Mouse (Mus musculus): ENCODE measurements at regions not wholly inside any gene's neighbourhood (a gene's known extent, or its start where the extent isn't known, plus 50 kb on each side); places are given as distances from the start of the nearest gene placed in this dataset.

DNA sequence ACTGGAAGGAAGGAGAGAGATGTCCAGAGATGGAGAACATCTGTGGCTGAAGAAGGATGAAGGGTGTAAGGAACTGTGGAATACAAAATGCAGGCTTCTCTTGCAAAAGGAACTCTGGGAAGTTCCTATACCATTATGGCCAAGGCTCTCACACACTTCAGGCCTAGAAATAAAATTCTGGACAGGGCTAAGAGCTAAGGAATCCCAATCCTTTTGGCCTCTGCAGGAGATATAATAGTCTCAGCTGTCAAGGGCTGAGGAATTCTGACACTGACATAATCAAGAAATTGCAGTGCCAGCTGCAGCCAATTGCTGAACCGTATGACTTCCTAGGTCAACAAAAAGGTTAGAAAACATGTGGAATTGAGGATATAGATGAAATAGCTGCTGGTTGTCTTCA, 886.2 kb upstream of the Adgrl2 start:
- Histone ChIP-seq H3K27me3 (replicated peaks) (no peaks in the 10 kb centered on the region), H3K36me3 (replicated peaks; ENCODE audit: low read length) (no peaks in the 10 kb centered on the region), H3K4me1 (no peaks in the 10 kb centered on the region), H3K4me3 (replicated peaks) (no peak overlapping the region), H3K9me3 (peaks cover 11% of the 10 kb centered on the region)
- no peak for TF ChIP-seq FLI1 (IDR thresholded peaks at IDR 0.05; ENCODE audit: low read length)
- no peak for TF ChIP-seq GATA1 (IDR thresholded peaks at IDR 0.05; ENCODE audit: borderline replicate concordance, low read length)

DNA sequence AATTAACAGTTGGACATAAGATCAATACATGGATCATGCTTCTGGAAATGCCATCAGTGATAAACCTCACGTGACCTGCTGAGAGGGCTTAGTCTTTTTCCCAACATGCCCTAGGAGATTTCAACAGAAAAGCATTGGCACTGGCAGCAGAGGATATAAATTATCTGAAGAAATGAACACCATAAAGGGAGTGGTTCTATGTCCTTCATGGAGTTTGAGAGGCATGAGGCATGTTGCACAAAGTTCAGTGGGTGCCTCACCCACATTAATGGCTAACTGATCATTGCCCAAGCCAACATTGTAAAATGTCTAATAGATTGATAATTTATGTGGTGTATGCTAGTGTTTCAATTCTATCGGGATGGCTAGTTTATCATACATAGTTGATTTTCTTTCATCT, 875.6 kb upstream of the Adgrl2 start:
- TF ChIP-seq GATA1 (IDR thresholded peaks at IDR 0.05; ENCODE audit: borderline replicate concordance, low read length) = no peak
- TF ChIP-seq FLI1 (IDR thresholded peaks at IDR 0.05; ENCODE audit: low read length) = no peak
- no peaks in the 10 kb centered on the region for H3K36me3 ChIP-seq (replicated peaks; ENCODE audit: low read length)
- no peaks in the 10 kb centered on the region for H3K27me3 ChIP-seq (replicated peaks)
- H3K4me3 ChIP-seq (replicated peaks) = no peak overlapping the region
- H3K4me1 ChIP-seq = no peaks in the 10 kb centered on the region
- H3K9me3 ChIP-seq = no peaks in the 10 kb centered on the region

DNA sequence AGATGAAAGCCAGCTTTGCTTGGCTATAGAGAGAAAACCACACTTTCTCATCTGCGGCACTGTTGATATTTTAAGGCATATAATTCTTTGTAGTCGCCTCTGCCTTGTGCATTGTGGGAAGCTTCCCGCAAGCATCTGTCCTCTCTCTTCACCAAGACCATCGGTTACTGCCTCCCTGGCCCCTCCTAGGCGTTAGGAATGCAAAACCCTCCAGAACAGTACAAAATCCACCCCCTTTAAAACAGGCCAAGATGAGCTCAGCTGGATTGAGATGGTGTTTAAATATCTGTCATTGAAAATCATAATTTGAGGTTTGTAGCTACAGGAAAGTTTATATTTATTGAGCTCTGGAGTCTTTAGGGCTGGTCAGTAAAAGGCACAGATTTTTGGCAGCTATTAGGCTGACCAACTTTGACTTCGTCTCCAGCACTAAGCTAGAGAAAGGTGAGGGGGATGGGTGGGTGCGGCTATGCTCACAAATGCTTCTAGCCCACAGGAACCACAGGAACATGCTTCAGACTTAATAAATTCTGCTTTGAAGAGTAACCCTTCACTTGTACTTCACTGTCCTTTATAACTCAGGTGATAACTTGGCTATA, 856.7 kb upstream of the Adgrl2 start:
- Histone ChIP-seq H3K27me3 (replicated peaks) (no peaks in the 10 kb centered on the region), H3K4me1 (no peaks in the 10 kb centered on the region), H3K36me3 (replicated peaks; ENCODE audit: low read length) (no peaks in the 10 kb centered on the region), H3K4me3 (replicated peaks) (no peak overlapping the region), H3K9me3 (peaks cover 6% of the 10 kb centered on the region; the same call in 1 of the 2 replicates)
- no peak for TF ChIP-seq GATA1 (IDR thresholded peaks at IDR 0.05; ENCODE audit: borderline replicate concordance, low read length)
- TF ChIP-seq FLI1 (IDR thresholded peaks at IDR 0.05; ENCODE audit: low read length) = no peak

DNA sequence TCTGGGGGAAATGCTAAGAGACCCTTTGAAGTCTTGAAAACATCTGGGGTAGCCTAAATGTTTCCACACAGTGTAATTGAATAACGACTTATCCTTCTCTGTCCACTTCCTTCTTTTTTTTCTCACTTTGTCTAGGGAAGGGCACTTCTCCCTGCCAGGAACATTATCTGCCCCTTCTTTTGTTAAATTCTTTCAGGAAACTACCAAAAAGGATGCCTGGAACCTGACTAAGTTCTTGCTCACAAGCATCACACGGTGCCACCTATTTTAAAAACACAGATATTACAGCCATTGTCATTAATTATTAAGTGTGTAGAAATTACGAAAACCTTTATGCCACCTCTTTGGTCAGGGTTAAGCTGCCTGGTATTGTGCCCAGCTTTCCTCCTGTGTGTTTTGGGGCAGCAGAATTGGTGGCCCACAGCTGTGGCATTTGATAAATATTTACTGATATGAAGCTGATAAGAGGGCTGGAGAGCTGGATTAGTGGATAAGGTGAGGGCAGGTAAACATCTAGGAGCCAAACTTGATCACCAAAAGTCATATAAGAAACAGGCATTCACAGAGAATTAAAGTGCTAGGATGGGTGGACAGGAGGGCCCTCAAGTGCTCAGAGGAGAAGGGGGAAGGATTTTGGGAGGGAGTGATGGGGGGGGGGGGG, 855.6 kb upstream of the Adgrl2 start:
- Histone ChIP-seq H3K4me3 (replicated peaks) (no peak overlapping the region), H3K27me3 (replicated peaks) (no peaks in the 10 kb centered on the region), H3K4me1 (no peaks in the 10 kb centered on the region), H3K9me3 (0 out of 2 replicates have a peak, but pooled peaks cover 3% of the 10 kb centered on the region), H3K36me3 (replicated peaks; ENCODE audit: low read length) (no peaks in the 10 kb centered on the region)
- TF ChIP-seq GATA1 (IDR thresholded peaks at IDR 0.05; ENCODE audit: borderline replicate concordance, low read length) = no peak
- no peak for TF ChIP-seq FLI1 (IDR thresholded peaks at IDR 0.05; ENCODE audit: low read length)

DNA sequence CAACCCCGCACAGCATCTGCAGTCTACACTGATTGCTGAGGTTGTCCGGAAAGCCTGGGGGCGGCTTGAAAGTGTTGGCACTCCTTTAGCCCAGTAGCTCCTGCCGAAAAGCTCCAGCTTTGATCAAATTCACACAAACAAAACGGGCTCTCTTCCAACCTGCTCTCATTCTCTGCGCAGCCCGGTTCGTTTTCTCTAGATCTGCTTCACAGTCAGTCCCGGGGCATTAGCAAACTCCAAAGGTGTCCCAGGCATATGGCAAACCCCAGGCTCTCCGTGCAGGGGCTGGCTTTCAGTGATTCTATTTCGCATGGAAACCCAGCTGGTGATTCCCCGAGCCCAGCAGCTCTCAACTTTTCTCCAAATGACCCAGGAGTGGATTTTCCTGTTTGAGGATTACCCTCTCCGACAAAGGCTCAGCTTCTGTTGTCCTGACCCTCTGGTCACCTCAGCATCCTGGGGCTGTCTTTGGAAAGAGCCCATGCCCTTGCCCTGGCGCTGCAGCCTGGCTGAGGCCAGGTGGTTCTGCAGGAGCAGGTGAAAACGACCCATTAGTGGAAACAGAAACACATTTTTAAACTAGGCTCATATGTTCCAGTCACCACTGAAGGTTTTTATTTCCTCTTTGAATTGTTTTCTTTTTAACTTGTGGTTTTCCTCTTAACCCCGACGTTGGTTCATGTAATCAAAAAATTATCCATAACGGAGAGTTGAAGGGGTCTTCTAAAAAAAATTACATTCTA, 854.9 kb upstream of the Adgrl2 start:
- Histone ChIP-seq H3K27me3 (replicated peaks) (no peaks in the 10 kb centered on the region), H3K9me3 (0 out of 2 replicates have a peak, but pooled peaks cover 3% of the 10 kb centered on the region), H3K36me3 (replicated peaks; ENCODE audit: low read length) (no peaks in the 10 kb centered on the region), H3K4me1 (no peaks in the 10 kb centered on the region), H3K4me3 (replicated peaks) (no peak overlapping the region)
- TF ChIP-seq GATA1 (IDR thresholded peaks at IDR 0.05; ENCODE audit: borderline replicate concordance, low read length) (no peak), FLI1 (IDR thresholded peaks at IDR 0.05; ENCODE audit: low read length) (no peak)

DNA sequence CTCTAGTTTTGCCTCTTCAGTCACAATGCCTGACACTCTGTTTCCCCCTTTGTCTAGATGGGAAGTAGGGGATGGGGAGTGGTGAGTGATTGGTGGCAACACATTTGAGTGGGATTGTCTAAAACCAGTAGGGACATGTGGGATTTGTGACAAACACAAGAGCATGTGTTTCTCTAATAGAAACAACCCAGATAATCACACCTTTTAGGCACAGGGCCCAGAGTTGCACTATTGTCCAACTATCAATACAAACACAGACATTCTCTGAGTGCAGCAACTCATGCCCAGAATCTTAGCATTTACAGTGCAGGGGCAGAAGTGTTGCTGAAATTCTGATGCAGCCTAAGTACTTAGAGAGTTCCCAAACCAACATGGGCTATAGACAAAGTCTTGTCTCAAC, 847.6 kb upstream of the Adgrl2 start:
- H3K4me1 ChIP-seq = no peaks in the 10 kb centered on the region
- H3K9me3 ChIP-seq = peaks cover 7% of the 10 kb centered on the region
- H3K27me3 ChIP-seq (replicated peaks) = no peaks in the 10 kb centered on the region
- H3K36me3 ChIP-seq (replicated peaks; ENCODE audit: low read length) = no peaks in the 10 kb centered on the region
- TF ChIP-seq FLI1 (IDR thresholded peaks at IDR 0.05; ENCODE audit: low read length) (no peak), GATA1 (IDR thresholded peaks at IDR 0.05; ENCODE audit: borderline replicate concordance, low read length) (no peak)
- no peak overlapping the region for H3K4me3 ChIP-seq (replicated peaks)

DNA sequence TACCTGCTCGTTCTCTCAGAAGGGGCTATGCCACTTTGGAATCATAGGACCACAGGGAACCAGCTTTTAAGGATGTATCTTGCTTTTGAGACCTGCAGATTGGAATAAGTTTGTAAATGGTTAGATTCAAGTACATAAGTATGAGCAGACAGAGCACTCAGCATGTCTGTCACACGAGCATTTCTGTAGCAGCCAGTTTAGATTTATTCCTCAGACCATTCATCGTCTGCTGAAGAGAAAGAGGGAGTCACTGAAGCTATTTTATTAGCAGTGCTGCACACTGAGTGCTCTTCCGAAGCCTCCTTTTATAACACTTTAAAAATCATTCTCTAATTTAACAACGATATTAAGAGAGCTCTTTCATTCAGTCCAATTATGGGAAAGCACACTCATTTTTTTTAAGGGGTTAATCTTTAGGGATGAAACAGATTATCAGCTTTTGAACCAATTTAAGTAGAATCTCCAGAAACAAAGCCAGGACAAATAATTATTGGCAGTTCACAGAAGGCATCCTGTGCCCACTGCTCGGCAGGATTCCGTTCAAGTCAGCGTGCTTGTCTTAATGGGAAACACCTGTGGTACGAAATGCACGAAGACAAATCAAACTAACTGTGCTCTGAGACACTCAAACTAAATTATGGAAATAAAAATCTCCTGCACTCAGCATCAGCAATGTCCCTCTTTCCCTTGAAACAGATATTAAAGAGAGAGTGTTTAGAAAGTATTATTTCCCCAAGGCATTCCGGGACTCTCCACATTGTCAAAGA, 846.3 kb upstream of the Adgrl2 start:
- peaks cover 7% of the 10 kb centered on the region for H3K9me3 ChIP-seq
- H3K4me3 ChIP-seq (replicated peaks) = no peak overlapping the region
- H3K4me1 ChIP-seq = no peaks in the 10 kb centered on the region
- TF ChIP-seq GATA1 (IDR thresholded peaks at IDR 0.05; ENCODE audit: borderline replicate concordance, low read length) (no peak), FLI1 (IDR thresholded peaks at IDR 0.05; ENCODE audit: low read length) (no peak)
- H3K27me3 ChIP-seq (replicated peaks) = no peaks in the 10 kb centered on the region
- no peaks in the 10 kb centered on the region for H3K36me3 ChIP-seq (replicated peaks; ENCODE audit: low read length)

DNA sequence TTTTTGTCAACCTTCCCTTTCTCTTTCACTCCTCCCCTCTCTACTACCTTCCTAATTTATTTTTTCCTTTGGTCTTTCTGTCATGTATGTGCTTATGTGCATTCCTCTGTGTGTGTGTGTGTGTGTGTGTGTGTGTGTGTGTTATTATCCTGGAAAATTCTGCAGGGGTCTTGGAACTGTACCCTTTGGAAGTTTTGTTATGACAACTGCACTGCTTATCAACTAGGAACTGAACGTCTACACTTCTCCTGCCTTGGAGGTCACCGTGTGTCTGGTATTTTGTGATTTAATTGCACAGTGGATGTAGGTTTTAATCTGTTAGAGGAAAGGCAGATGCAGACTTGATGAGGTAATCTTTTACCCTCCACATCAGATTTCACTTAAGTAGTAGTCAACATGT, 836.8 kb upstream of the Adgrl2 start:
- no peaks in the 10 kb centered on the region for H3K27me3 ChIP-seq (replicated peaks)
- no peaks in the 10 kb centered on the region for H3K9me3 ChIP-seq
- H3K36me3 ChIP-seq (replicated peaks; ENCODE audit: low read length) = no peaks in the 10 kb centered on the region
- no peaks in the 10 kb centered on the region for H3K4me1 ChIP-seq
- H3K4me3 ChIP-seq (replicated peaks) = no peak overlapping the region
- TF ChIP-seq GATA1 (IDR thresholded peaks at IDR 0.05; ENCODE audit: borderline replicate concordance, low read length) (no peak), FLI1 (IDR thresholded peaks at IDR 0.05; ENCODE audit: low read length) (no peak)

DNA sequence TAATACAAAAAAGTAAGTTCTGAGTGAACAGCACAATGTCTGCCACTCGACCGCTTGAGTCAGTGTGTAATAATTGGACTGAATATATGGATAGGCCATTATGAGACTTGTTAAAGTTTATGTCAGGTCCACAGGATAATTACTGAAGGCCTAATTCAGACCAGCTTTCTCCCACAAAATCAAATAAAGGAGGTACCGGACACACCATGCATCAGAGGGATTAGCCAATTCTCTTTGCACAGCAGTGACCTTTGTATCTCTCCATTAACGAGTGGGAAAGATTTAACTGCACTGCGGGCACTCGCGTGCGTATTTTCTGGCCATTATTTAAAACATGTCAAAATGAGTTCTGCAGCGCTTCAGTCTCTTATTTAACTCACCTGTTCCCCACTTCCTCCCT, 836.4 kb upstream of the Adgrl2 start:
- no peaks in the 10 kb centered on the region for H3K36me3 ChIP-seq (replicated peaks; ENCODE audit: low read length)
- no peaks in the 10 kb centered on the region for H3K27me3 ChIP-seq (replicated peaks)
- H3K9me3 ChIP-seq = no peaks in the 10 kb centered on the region
- H3K4me1 ChIP-seq = no peaks in the 10 kb centered on the region
- no peak overlapping the region for H3K4me3 ChIP-seq (replicated peaks)
- no peak for TF ChIP-seq FLI1 (IDR thresholded peaks at IDR 0.05; ENCODE audit: low read length)
- no peak for TF ChIP-seq GATA1 (IDR thresholded peaks at IDR 0.05; ENCODE audit: borderline replicate concordance, low read length)

Measured in megakaryocyte, embryonic 14.5 days (primary cell).